Mouse (Mus musculus): ENCODE data around the gene Drd5.

Drd5 gene

DNA sequence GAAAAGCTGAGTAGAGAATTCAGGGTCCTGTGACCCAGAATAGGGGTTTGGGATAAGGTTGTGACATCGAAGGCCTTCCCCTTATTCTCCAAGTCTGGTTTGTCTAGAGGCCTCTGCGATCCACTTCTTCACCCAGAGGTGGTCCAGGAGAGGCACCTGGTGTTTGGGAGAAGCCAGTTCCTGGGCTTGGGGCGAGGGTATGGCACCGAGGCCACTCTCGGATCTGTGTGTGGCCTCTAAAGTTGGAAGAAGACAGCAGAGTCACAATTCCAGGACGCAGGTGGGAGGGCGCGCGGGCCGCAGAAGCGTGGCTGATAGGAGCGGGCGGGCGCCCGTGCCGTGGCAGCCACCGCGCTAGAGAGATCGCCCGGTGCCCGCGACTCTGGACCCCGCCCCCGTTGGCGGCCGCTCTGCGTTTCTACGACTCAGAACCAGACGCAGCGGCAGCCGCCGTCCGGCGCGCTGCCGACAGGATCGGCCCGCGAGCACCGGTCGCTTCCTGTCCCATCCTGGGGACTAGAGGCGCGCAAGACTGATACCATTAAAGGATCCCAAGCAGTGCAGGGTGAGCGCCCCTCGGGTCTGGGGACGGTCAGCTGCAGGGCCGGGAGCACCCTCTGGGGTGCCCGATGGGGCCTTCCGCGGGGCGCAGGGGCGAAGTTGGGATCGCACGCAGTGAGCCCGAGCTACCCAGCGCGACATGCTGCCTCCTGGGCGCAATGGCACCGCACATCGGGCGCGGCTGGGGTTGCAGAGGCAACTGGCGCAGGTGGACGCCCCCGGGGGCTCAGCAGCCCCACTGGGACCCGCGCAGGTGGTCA, at the start of gene Drd5:
Gene Drd5 (plus strand): TSS at position 402 of the 821 bp plus-strand sequence.
- DNase-seq, result no peak

DNA sequence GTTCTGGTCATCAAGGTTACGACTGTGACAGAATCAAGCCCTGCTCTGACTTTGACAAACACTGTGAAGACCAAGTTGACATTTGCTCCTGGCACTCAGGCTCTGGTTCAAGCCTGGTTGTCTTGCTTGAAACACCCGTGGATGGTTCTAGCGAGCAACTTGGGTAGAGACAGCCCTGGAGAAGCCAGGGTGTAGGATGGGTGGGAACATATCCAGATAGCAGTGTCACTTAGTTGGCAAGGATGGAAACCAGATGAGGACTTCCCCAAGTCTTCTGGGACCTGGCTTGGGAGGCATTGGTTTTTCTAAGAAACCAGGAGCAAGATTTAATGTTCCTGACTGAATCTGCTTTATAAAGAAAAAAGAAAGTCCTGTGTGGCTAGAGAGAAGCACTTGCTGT, 48.2 kb upstream of the Drd5 start:
- no peak for DNase-seq

GRCm38 (mm10) chr5:38273831-38274230, 45.3 kb upstream of the Drd5 start:
- DNase-seq, result no peak

DNA sequence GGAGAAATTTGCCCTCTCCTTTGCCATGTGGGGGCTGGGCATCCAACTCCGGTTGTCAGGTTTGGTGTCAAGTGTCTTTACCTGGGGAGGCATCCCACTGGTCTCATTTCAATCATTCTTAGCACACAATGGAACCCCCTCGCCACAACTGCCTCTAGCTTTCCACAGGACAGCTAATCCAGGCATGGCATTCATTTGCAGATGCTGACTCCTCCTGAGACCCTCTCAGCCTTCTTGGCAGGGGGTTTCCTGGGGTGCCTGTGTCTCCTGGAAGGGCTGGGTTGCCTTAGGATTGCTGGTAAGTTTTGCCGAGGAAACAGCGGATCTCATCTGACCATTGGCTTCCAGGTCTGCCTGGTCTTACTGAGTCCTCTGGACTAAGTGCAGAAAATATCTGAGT, 43.4 kb upstream of the Drd5 start, which contains the start of gene Otop1:
Gene Otop1 (plus strand): TSS at position 202 of the 400 bp plus-strand sequence.
- DNase-seq, result no peak

- no peak for DNase-seq
Observed at GRCm38 (mm10) chr5:38276451-38276850, 42.7 kb upstream of the Drd5 start.

GRCm38 (mm10) chr5:38277098-38277866, 41.9 kb upstream of the Drd5 start:
- DNase-seq, result no peak

DNA sequence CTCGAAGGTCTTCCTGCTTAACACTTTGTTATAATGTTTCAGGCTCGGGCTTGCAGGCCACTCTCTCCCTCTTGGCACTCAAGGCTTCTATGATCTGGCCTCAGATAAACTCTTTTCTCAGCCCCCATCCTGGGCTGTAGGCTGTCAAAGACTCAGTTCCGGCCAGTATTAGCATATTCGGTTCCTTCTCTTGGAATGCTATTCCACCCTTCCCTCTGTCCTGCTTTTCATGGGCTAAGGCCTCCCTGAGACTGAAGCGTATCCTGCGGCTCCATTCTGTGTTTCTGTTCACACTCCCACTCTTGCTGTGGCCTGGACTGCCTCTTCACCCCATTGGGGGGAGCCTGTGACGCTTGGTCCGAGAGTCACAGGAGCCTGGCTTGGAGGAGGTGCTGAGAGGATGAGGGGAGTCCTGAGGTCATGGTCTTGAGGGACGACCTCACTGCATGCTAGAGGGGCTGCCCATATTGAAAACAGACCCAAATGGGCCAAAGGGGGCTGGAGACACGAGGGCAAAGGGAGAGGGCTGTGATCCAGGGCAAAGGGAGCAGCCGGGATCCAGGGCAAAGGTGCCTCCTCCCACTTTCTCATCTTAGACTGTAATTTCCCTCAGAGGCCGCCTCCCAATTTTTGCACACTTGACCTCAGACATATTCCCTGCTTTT, 41.1 kb upstream of the Drd5 start:
- no peak for DNase-seq

DNA sequence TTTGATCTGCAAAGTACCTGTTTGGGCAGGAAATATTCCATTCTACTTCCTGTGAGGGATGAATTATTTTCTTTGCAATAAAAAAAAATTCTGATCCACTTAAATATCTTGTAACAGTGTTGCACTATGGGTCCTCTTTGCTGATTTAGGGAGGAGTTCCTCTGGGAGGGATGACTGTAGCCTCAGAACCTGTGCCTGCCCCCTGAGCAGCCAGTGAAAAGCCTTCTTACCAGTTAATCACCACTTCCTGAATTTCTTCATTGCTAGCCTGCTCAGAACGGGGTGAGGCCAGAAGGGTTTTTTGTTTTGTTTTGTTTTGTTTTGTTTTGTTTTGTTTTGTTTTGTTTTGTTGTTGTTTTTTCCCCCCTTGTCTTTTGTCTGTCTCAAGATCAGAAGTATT, 39.1 kb upstream of the Drd5 start:
- no peak for DNase-seq

DNA sequence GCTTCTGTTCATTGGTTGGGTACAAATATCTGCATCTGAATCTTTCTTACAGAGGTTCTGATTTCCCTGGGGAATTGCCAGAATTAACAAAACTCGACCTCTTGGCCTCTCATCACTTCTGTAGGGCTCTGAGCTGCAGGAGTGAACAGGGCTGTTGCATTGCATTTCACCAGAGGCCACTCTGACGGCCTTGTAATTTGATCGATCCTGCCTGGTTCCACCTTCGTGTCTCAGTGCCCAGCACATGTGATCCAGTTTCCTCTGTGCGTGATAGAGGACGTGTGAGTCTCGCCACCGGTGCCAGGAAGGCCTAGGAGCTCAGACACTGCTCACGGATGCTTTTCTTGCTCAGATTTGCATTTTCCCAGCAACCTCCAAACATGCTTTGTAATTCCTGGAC, 33.4 kb upstream of the Drd5 start:
- no peak for DNase-seq

DNA sequence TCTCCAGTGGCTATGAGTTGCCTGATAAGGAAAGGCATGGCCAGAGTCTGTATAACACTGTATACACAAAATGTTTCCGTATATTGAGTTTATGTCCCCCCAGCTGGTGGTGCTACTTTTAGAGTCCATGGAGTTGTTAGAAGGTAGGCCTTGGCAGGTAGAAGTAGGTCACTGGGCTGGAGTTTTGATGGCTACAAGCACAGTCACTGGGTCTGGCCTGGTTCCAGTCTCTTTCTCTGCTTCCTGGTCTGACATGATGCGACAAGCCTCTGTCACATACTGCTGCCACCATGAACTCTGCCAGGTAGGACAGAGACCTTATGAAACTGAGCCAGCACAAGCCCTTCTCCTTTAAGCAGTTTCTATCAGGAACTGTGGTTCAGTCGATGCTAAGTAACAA, 30.7 kb upstream of the Drd5 start:
- no peak for DNase-seq

- DNase-seq, result no peak
Observed at GRCm38 (mm10) chr5:38301761-38302411, 17.3 kb upstream of the Drd5 start.

DNA sequence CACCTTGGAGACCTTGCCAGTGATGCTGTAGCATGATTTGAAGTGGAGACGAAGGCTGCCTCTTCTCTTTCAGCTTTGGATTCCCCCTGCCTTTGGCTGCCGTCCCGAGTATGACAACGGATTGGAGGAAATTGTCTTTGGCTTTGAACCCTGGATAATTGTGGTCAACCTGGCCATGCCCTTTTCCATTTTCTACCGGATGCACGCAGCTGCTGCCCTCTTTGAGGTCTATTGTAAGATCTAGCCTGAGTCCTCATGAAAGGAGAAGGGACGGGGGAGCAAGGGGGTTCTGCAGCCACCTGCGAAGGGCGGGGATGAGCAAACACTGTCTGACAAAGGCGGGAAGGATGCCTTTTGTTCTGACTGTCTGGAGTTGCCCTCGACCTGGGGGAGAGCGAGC, 16.5 kb upstream of the Drd5 start:
- no peak for DNase-seq

DNA sequence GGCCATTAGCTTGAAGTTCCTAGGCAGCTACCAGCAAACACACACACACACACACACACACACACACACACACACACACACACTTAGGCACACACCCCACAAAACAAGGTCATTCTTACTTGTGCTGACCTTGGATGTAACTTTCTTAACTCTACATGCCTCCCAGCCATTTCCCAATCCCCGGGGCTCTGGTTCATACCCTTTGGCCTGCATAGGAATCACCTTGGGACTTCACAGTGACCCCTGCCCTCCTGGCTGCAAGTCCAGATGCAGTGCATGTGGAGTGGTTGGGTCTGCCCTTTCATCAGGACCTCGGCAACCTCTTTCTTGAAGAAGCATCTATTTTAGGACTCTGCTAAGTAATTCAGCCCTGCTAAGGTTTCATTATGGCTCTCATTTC, 13.9 kb upstream of the Drd5 start:
- DNase-seq, result no peak

- peak; percentile 92 for DNase-seq
Observed at GRCm38 (mm10) chr5:38307255-38308101, 11.7 kb upstream of the Drd5 start.

- peak; percentile 70 for DNase-seq
Observed at GRCm38 (mm10) chr5:38308873-38309272, 10.3 kb upstream of the Drd5 start.

GRCm38 (mm10) chr5:38309795-38310194, 9.4 kb upstream of the Drd5 start:
- no peak for DNase-seq

GRCm38 (mm10) chr5:38333381-38333780, 14.2 kb downstream of the Drd5 start:
- no peak for DNase-seq

DNA sequence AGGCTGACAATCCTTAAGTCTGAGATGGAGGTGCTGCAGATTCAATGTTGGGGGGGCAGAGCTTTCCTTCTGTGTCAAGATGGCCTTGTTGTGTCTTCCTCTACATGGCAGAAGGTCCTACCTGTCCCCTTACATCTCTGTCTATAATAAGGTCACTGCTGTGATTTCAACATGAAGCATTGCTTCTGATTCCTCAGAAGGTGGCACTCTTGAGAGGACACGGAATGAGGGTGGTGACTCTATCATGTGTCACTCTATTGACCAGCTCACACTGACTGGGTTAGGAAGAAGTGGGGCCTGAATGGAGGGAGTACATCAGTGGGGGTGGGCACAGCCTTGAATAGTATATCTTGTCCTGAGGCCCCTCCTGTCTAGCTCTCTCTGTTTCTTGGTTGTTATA, 15.4 kb downstream of the Drd5 start:
- no peak for DNase-seq

DNA sequence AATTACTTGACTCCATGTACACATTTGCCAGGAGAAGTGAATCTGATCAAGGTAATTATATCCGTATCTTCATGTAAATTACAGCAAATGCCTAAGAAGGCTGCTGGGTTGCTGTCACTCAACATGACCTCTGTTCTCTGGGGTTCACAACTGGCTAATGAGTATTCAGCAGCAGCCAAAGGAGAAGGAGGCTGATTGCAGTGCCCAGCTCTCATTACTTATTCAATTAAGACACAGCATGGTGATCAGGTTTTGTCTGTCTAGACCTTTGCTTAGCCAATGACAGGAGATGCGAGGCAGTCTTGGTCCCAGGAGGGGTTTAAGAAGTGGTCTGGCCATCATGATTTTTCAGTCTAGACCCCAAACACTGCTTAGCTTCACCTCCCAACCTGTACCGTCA, 23.9 kb downstream of the Drd5 start:
- no peak for DNase-seq

DNA sequence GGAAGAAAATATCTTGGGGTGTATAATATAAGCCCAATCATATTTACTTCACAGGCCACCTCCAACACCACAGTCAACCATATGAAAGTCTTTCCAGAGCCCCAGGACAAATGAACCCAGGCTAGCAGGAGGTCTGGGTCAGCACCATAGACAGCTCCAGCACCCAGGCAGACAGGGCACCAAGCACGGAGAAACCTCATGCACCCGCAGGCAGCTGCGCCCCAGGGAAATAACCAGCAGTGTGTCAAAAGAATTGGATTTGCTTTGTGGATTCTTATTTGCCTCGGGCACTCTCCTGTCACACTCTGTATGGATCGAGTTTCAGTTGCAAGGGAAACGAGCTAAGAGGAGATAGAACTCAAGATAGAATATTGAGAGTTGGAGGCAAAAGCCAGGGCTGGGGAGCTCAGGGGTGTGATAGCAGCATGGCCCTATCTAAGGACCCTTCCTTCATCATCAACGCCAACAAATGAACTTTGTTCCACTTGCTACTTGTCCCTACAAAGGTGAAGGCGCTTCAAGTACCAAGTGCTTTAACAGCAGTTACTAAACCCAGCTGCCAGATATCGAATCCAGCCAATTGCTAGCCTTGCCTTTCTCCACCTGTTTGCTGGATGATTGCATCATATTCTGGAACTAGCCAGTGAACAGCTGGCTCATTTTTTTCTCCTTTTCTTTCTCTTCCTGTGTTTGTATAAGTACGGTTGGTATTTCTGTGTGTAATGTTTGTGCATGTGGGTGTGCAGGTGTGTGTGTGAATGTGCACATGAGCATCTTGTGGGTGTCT, 27.7 kb downstream of the Drd5 start:
- peak; percentile 8 for DNase-seq

DNA sequence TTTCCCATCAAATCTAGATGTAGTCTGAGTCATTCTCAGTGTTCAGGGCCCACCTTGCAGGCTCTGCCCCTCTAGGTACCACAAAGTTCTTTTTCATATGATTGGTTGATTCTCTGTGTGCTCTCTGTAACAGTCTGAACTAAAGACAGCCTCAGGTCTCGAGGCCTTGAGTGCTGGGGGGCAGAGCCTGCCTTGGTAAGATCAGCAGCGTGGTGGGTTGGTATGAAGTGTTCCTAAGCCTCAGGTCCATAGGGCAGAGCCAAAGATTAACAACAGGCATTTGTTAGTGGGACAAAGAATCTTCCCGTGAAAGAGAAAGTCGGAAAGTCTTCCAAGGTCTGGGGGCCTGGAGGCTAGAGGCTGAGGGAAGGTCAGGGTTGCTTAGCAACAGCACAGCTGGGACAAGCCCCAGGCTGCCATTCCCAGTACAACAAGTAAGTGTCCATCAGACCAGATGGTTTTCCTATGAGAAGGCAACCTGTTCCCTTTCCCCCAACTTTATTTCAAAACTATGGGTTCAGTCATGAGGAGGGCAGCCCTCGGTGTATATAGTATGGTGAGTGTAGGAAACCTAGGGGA, 31.3 kb downstream of the Drd5 start:
- DNase-seq, result no peak

Data from lung, postnatal 14 days (tissue).